Mouse (Mus musculus) kidney, postnatal 0 days (tissue): ENCODE results near the gene Zfp36l2. TPM values are rescaled to one million over a fixed set of nuclear protein-coding genes. Genes with fewer than 3 reads are reported as not detected.
A peak's percentile ranks its signal among the peaks of the same experiment; 100 is the strongest.
"Not testable (repeated sequence)": the region's sequence is repeated elsewhere in the genome, so short reads cannot be mapped to it uniquely, and the experiment has no call there.

Experiments
- ATAC-seq: fragments of 200-750 bp; cut with Nextera tagmentation; replicated peaks from 2 replicates; pipeline ENCODE4 v1.8.0; 2017; ENCODE audit warnings: low read depth, moderate number of reproducible peaks, moderate TSS enrichment, moderate library complexity; ENCODE audit not compliant: low FRiP score
- DNase-seq: peaks from one replicate; pipeline ENCODE4 v3.0.0-alpha.2; 2016; ENCODE audit warnings: low spot score
- H3K27ac ChIP-seq: fragments of 300-500 bp; sonication (generic); 2 replicates; pipeline ENCODE4 v1.5.1; 2014; ENCODE audit warnings: mild to moderate bottlenecking
- H3K27me3 ChIP-seq: fragments of 300-500 bp; sonication (generic); 2 replicates; pipeline ENCODE4 v1.6.1; 2014; ENCODE audit warnings: low read length, mixed read lengths; ENCODE audit not compliant: insufficient read depth
- H3K36me3 ChIP-seq: fragments of 300-500 bp; sonication (generic); 2 replicates; pipeline ENCODE4 v1.6.1; 2014; ENCODE audit warnings: low read length, mixed read lengths; ENCODE audit not compliant: insufficient read depth
- H3K4me1 ChIP-seq: fragments of 300-500 bp; sonication (generic); replicated peaks from 2 replicates; pipeline ENCODE4 v1.6.1; 2014; ENCODE audit warnings: antibody characterized with exemption, low read length, mixed read lengths; ENCODE audit not compliant: insufficient read depth
- H3K4me2 ChIP-seq: fragments of 300-500 bp; sonication (generic); 2 replicates; pipeline ENCODE4 v1.6.1; 2014; ENCODE audit warnings: mild to moderate bottlenecking, low read length, moderate library complexity, mixed read lengths
- H3K4me3 ChIP-seq: fragments of 300-500 bp; sonication (generic); replicated peaks from 2 replicates; pipeline ENCODE4 v1.5.1; 2014; ENCODE audit warnings: low read depth, low read length
- H3K9ac ChIP-seq: fragments of 300-500 bp; sonication (generic); 2 replicates; pipeline ENCODE4 v1.6.1; 2014; ENCODE audit warnings: low read depth, low read length
- H3K9me3 ChIP-seq: fragments of 300-500 bp; sonication (generic); replicated peaks from 2 replicates; pipeline ENCODE4 v1.6.1; 2016; ENCODE audit warnings: low read length, inconsistent platforms, mixed read lengths
- CTCF ChIP-seq: IDR thresholded peaks from 2 replicates; pipeline ENCODE4 v1.5.1; 2016; ENCODE audit warnings: antibody characterized with exemption, low read depth, mild to moderate bottlenecking, moderate library complexity
- WGBS: fragments of 180-500 bp; shearing (Covaris S2); extraction: QIAGEN DNeasy Blood & Tissue Kit; methylation state at CpG from one replicate; pipeline ENCODE4 v1.1.7; 2014; 5-methylcytosine and 5-hydroxymethylcytosine counted together
- polyA plus RNA-seq: library from polyadenylated mRNA; unstranded; fragments of >200 nt; fragmentation: Nextera tagmentation; extraction: Ambion mirVana; gene quantifications from 2 replicates; pipeline ENCODE4 v1.2.1, GENCODE M21; 2015

Gene Zfp36l2
- polyA plus RNA-seq, 1 experiment from 2014 or later = 21.3 TPM

GRCm38 (mm10) chr17:84193411-84193810 lies 5.7 kb upstream of the Zfp36l2 start:
- DNase-seq = no peak
- Histone ChIP-seq H3K9ac (no peak overlapping the region), H3K4me3 (no peak overlapping the region), H3K27me3 (no peaks in the 10 kb centered on the region), H3K4me2 (no peak overlapping the region), H3K27ac (no peak overlapping the region), H3K9me3 (no peaks in the 10 kb centered on the region), H3K36me3 (peaks cover 6% of the 10 kb centered on the region), H3K4me1 (peaks cover 15% of the 10 kb centered on the region; the same call in 1 of the 2 replicates)
- ATAC-seq = no peak
- 93% methylated on average over 9 of the region's 9 CpGs for WGBS
- no peak for TF ChIP-seq CTCF

GRCm38 (mm10) chr17:84191946-84192345 lies 4.2 kb upstream of the Zfp36l2 start:
- Histone ChIP-seq H3K4me1 (peaks cover 9% of the 10 kb centered on the region; the same call in 1 of the 2 replicates), H3K36me3 (peaks cover 6% of the 10 kb centered on the region), H3K9me3 (no peaks in the 10 kb centered on the region), H3K4me3 (no peak overlapping the region), H3K27me3 (no peaks in the 10 kb centered on the region), H3K9ac (no peak overlapping the region), H3K27ac (no peak overlapping the region), H3K4me2 (no peak overlapping the region)
- ATAC-seq (no peak), DNase-seq (no peak)
- TF ChIP-seq CTCF = no peak
- WGBS = 89% methylated on average over 4 of the region's 4 CpGs

GRCm38 (mm10) chr17:84190885-84191284 lies 3.1 kb upstream of the Zfp36l2 start:
- 28% methylated on average over 8 of the region's 8 CpGs for WGBS
- Histone ChIP-seq H3K4me1 (peaks cover 9% of the 10 kb centered on the region; the same call in 1 of the 2 replicates), H3K27ac (no peak overlapping the region), H3K9ac (no peak overlapping the region), H3K4me2 (no peak overlapping the region), H3K36me3 (peaks cover 13% of the 10 kb centered on the region), H3K9me3 (no peaks in the 10 kb centered on the region), H3K4me3 (no peak overlapping the region), H3K27me3 (no peaks in the 10 kb centered on the region)
- peak; percentile 89 for DNase-seq
- peak; percentile 91 for TF ChIP-seq CTCF
- no peak for ATAC-seq

GRCm38 (mm10) chr17:84189127-84189854 lies 1.5 kb upstream of the Zfp36l2 start:
- Histone ChIP-seq H3K9me3 (no peaks in the 10 kb centered on the region), H3K27ac (peak overlapping the region; percentile 99), H3K4me2 (peak overlapping the region; percentile 69; the same call in 1 of the 2 replicates), H3K4me3 (0 out of 2 replicates have a peak overlapping the region, but pooled peaks have one; percentile 77), H3K4me1 (peaks cover 9% of the 10 kb centered on the region; the same call in 1 of the 2 replicates), H3K36me3 (peaks cover 16% of the 10 kb centered on the region), H3K9ac (0 out of 2 replicates have a peak overlapping the region, but pooled peaks have one; percentile 81), H3K27me3 (no peaks in the 10 kb centered on the region)
- no peak for ATAC-seq
- WGBS = 77% methylated on average over 5 of the region's 5 CpGs
- TF ChIP-seq CTCF = 0 out of 2 replicates have a peak, but pooled peaks have one; percentile 14
- DNase-seq = no peak

- Histone ChIP-seq H3K9ac (peak overlapping the region; percentile 81), H3K4me3 (peak overlapping the region; percentile 77), H3K9me3 (no peaks in the 10 kb centered on the region), H3K27me3 (no peaks in the 10 kb centered on the region), H3K4me1 (peaks cover 9% of the 10 kb centered on the region; the same call in 1 of the 2 replicates), H3K36me3 (peaks cover 16% of the 10 kb centered on the region), H3K27ac (peak overlapping the region; percentile 99), H3K4me2 (peak overlapping the region; percentile 69)
- DNase-seq = peak; percentile 97
- peak; percentile 41 for TF ChIP-seq CTCF
- WGBS = under 1% methylated on average over 36 of the region's 38 CpGs
- ATAC-seq = peak; percentile 83
These were observed 721 bp upstream of the Zfp36l2 start for GRCm38 (mm10) chr17:84188374-84188961.

- peak; percentile 22 for ATAC-seq
- Histone ChIP-seq H3K36me3 (peaks cover 16% of the 10 kb centered on the region), H3K4me2 (peak overlapping the region; percentile 69), H3K4me3 (peak overlapping the region; percentile 88), H3K4me1 (peaks cover 20% of the 10 kb centered on the region), H3K9ac (peak overlapping the region; percentile 96), H3K27ac (peak overlapping the region; percentile 99)
- not testable (repeated sequence) for DNase-seq, H3K9me3 ChIP-seq, H3K27me3 ChIP-seq
- 0% methylated on average over 9 of the region's 37 CpGs for WGBS
These were observed 483 bp downstream of the Zfp36l2 start for GRCm38 (mm10) chr17:84187264-84187663.
